Mouse (Mus musculus): ENCODE measurements around the gene 4930452B06Rik. TPM values are rescaled to one million over a fixed set of nuclear protein-coding genes. Genes with fewer than 3 reads are reported as not detected.

The 4930452B06Rik gene
- polyA plus RNA-seq (2014; fragmentation: Nextera tagmentation; extraction: Ambion mirVana) = 4.5 and 5.1 TPM in 2 replicates

GRCm38 (mm10) chr14:8665636-8666411 lies at the start of gene 4930452B06Rik:
Gene 4930452B06Rik, minus strand, starts transcription at chr14:8666240.
- 0 out of 2 replicates have a peak within 1 kb of the TSS, but pooled peaks have one; percentile 41 for H3K27ac ChIP-seq (replicated peaks; ENCODE audit: low read depth, low read length)
- no peaks in the 10 kb centered on the region for H3K9me3 ChIP-seq (ENCODE audit: control insufficient read depth, low read length)
- peak within 1 kb of the TSS; percentile 68 for H3K9ac ChIP-seq (replicated peaks; ENCODE audit: low read length)
- ATAC-seq (ENCODE audit: low FRiP score, low TSS enrichment) (peak; percentile 97), DNase-seq (peak; percentile 94)
- no peaks in the 10 kb centered on the region for H3K36me3 ChIP-seq (ENCODE audit: control insufficient read depth, insufficient read depth, low read length)
- no peaks in the 10 kb centered on the region for H3K27me3 ChIP-seq (ENCODE audit: control insufficient read depth, insufficient read depth, low read length)
- under 1% methylated on average over 45 of the region's 45 CpGs for WGBS
- H3K4me1 ChIP-seq (ENCODE audit: control insufficient read depth, insufficient read depth, low read length) = peaks cover 4% of the 10 kb centered on the region; the same call in 1 of the 2 replicates
- peak within 1 kb of the TSS; percentile 62 for H3K4me3 ChIP-seq (replicated peaks; ENCODE audit: low read depth, low read length)
- peak within 1 kb of the TSS; percentile 73 for H3K4me2 ChIP-seq (ENCODE audit: low read length)

DNA sequence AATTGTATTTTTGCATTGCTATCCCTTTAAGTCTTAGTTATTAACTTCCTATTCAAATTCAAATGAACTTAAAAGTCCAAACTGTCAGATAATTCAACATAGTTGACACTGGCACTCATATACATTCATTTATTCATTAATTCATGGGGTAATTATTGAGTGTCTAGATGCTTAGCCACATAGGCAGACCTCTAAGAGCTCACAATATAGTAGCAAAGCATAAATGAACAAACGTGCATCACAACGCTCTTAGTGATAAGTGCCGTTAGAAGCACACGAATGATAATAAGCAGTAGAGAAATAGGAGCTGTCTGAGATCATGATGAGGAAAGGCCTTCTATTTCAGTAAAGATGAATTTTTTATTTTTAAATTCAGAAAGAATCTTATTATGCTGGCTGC lies 46.6 kb upstream of the 4930452B06Rik start:
- Histone ChIP-seq H3K27ac (replicated peaks; ENCODE audit: low read depth, low read length) (no peak overlapping the region), H3K4me3 (replicated peaks; ENCODE audit: low read depth, low read length) (no peak overlapping the region), H3K4me2 (ENCODE audit: low read length) (no peak overlapping the region), H3K36me3 (ENCODE audit: control insufficient read depth, insufficient read depth, low read length) (no peaks in the 10 kb centered on the region), H3K9ac (replicated peaks; ENCODE audit: low read length) (no peak overlapping the region), H3K4me1 (ENCODE audit: control insufficient read depth, insufficient read depth, low read length) (no peaks in the 10 kb centered on the region), H3K9me3 (ENCODE audit: control insufficient read depth, low read length) (no peaks in the 10 kb centered on the region), H3K27me3 (ENCODE audit: control insufficient read depth, insufficient read depth, low read length) (no peaks in the 10 kb centered on the region)
- ATAC-seq (ENCODE audit: low FRiP score, low TSS enrichment) (no peak), DNase-seq (no peak)
- 59% methylated on average over 4 of the region's 4 CpGs for WGBS

DNA sequence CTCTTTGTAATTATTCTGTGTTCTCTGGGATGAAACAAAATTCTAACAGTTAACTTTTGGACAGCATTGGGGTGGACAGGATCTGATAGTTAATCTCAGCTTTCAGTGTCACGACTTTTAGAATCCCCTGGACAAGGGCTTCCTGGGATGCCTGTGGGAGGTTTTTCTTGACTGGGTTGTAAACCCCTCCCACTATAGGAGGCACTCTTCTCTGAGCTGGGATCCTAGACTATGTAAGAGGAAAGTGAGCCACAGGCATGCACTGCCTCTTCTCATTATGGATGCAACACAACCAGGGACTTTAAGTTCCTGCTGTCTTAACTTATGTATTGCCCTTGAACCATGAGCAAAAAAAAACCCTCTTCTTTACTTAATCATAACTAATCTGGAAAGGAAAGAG lies 23.4 kb upstream of the 4930452B06Rik start:
- Histone ChIP-seq H3K27ac (replicated peaks; ENCODE audit: low read depth, low read length) (no peak overlapping the region), H3K36me3 (ENCODE audit: control insufficient read depth, insufficient read depth, low read length) (no peaks in the 10 kb centered on the region), H3K9ac (replicated peaks; ENCODE audit: low read length) (no peak overlapping the region), H3K4me2 (ENCODE audit: low read length) (no peak overlapping the region), H3K4me1 (ENCODE audit: control insufficient read depth, insufficient read depth, low read length) (no peaks in the 10 kb centered on the region), H3K27me3 (ENCODE audit: control insufficient read depth, insufficient read depth, low read length) (no peaks in the 10 kb centered on the region), H3K4me3 (replicated peaks; ENCODE audit: low read depth, low read length) (no peak overlapping the region), H3K9me3 (ENCODE audit: control insufficient read depth, low read length) (no peaks in the 10 kb centered on the region)
- ATAC-seq (ENCODE audit: low FRiP score, low TSS enrichment) = no peak
- DNase-seq = no peak
- 5% methylated on average over 1 of the region's 1 CpGs for WGBS

GRCm38 (mm10) chr14:8688462-8688861 lies 22.4 kb upstream of the 4930452B06Rik start:
- H3K9me3 ChIP-seq (ENCODE audit: control insufficient read depth, low read length) = no peaks in the 10 kb centered on the region
- H3K4me1 ChIP-seq (ENCODE audit: control insufficient read depth, insufficient read depth, low read length) = no peaks in the 10 kb centered on the region
- no peak overlapping the region for H3K4me2 ChIP-seq (ENCODE audit: low read length)
- no peak overlapping the region for H3K4me3 ChIP-seq (replicated peaks; ENCODE audit: low read depth, low read length)
- ATAC-seq (ENCODE audit: low FRiP score, low TSS enrichment) (no peak), DNase-seq (peak; percentile 12)
- H3K9ac ChIP-seq (replicated peaks; ENCODE audit: low read length) = no peak overlapping the region
- no peaks in the 10 kb centered on the region for H3K27me3 ChIP-seq (ENCODE audit: control insufficient read depth, insufficient read depth, low read length)
- WGBS = 80% methylated on average over 1 of the region's 1 CpGs
- no peaks in the 10 kb centered on the region for H3K36me3 ChIP-seq (ENCODE audit: control insufficient read depth, insufficient read depth, low read length)
- no peak overlapping the region for H3K27ac ChIP-seq (replicated peaks; ENCODE audit: low read depth, low read length)

- 98% methylated on average over 1 of the region's 1 CpGs for WGBS
These were observed 20.1 kb upstream of the 4930452B06Rik start for GRCm38 (mm10) chr14:8686185-8686584.

DNA sequence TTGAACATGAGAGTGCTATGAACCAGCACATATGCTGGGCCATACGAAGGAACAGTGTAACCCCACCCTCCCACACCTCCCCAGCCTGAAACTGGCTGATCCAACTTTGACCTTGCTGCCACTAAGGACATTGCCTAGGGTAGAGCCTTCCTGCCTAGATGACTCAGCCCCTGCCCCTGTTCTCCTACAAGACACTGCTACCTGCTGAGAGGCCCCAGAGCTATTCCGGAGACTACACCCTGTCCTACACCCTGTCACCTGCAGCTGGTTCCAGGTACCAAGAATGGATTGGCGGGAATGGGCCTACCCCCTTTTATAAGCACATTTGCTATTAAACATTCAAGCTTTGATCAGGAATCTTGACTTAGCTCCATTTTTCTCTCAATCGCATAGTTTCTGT lies 13.9 kb upstream of the 4930452B06Rik start:
- ATAC-seq (ENCODE audit: low FRiP score, low TSS enrichment) = no peak
- H3K27ac ChIP-seq (replicated peaks; ENCODE audit: low read depth, low read length) = no peak overlapping the region

More at GRCm38 (mm10) chr14:8686185-8686584, 20.1 kb upstream of the 4930452B06Rik start:
- Histone ChIP-seq H3K36me3 (ENCODE audit: control insufficient read depth, insufficient read depth, low read length) (no peaks in the 10 kb centered on the region), H3K9ac (replicated peaks; ENCODE audit: low read length) (no peak overlapping the region), H3K27me3 (ENCODE audit: control insufficient read depth, insufficient read depth, low read length) (no peaks in the 10 kb centered on the region), H3K4me2 (ENCODE audit: low read length) (no peak overlapping the region), H3K9me3 (ENCODE audit: control insufficient read depth, low read length) (no peaks in the 10 kb centered on the region), H3K4me1 (ENCODE audit: control insufficient read depth, insufficient read depth, low read length) (no peaks in the 10 kb centered on the region), H3K4me3 (replicated peaks; ENCODE audit: low read depth, low read length) (no peak overlapping the region), H3K27ac (replicated peaks; ENCODE audit: low read depth, low read length) (no peak overlapping the region)
- DNase-seq (no peak), ATAC-seq (ENCODE audit: low FRiP score, low TSS enrichment) (no peak)

GRCm38 (mm10) chr14:8660359-8660758 lies 5.7 kb downstream of the 4930452B06Rik start:
- no peak for ATAC-seq (ENCODE audit: low FRiP score, low TSS enrichment)
- no peaks in the 10 kb centered on the region for H3K4me1 ChIP-seq (ENCODE audit: control insufficient read depth, insufficient read depth, low read length)
- no peaks in the 10 kb centered on the region for H3K36me3 ChIP-seq (ENCODE audit: control insufficient read depth, insufficient read depth, low read length)
- H3K4me3 ChIP-seq (replicated peaks; ENCODE audit: low read depth, low read length) = no peak overlapping the region
- no peak for DNase-seq
- no peak overlapping the region for H3K9ac ChIP-seq (replicated peaks; ENCODE audit: low read length)
- H3K27ac ChIP-seq (replicated peaks; ENCODE audit: low read depth, low read length) = no peak overlapping the region
- no peak overlapping the region for H3K4me2 ChIP-seq (ENCODE audit: low read length)
- H3K9me3 ChIP-seq (ENCODE audit: control insufficient read depth, low read length) = no peaks in the 10 kb centered on the region
- no peaks in the 10 kb centered on the region for H3K27me3 ChIP-seq (ENCODE audit: control insufficient read depth, insufficient read depth, low read length)

More for the DNA sequence above, 13.9 kb upstream of the 4930452B06Rik start:
- Histone ChIP-seq H3K4me1 (ENCODE audit: control insufficient read depth, insufficient read depth, low read length) (no peaks in the 10 kb centered on the region), H3K9ac (replicated peaks; ENCODE audit: low read length) (no peak overlapping the region), H3K4me2 (ENCODE audit: low read length) (no peak overlapping the region), H3K4me3 (replicated peaks; ENCODE audit: low read depth, low read length) (no peak overlapping the region), H3K36me3 (ENCODE audit: control insufficient read depth, insufficient read depth, low read length) (no peaks in the 10 kb centered on the region), H3K27me3 (ENCODE audit: control insufficient read depth, insufficient read depth, low read length) (no peaks in the 10 kb centered on the region), H3K9me3 (ENCODE audit: control insufficient read depth, low read length) (no peaks in the 10 kb centered on the region)
- WGBS = 94% methylated on average over 4 of the region's 4 CpGs
- DNase-seq = no peak

- Histone ChIP-seq H3K4me1 (ENCODE audit: control insufficient read depth, insufficient read depth, low read length) (no peaks in the 10 kb centered on the region), H3K27me3 (ENCODE audit: control insufficient read depth, insufficient read depth, low read length) (no peaks in the 10 kb centered on the region), H3K4me2 (ENCODE audit: low read length) (no peak overlapping the region), H3K27ac (replicated peaks; ENCODE audit: low read depth, low read length) (no peak overlapping the region), H3K9ac (replicated peaks; ENCODE audit: low read length) (no peak overlapping the region), H3K4me3 (replicated peaks; ENCODE audit: low read depth, low read length) (no peak overlapping the region), H3K36me3 (ENCODE audit: control insufficient read depth, insufficient read depth, low read length) (no peaks in the 10 kb centered on the region), H3K9me3 (ENCODE audit: control insufficient read depth, low read length) (no peaks in the 10 kb centered on the region)
- peak; percentile 27 for DNase-seq
- 71% methylated on average over 9 of the region's 9 CpGs for WGBS
- ATAC-seq (ENCODE audit: low FRiP score, low TSS enrichment) = no peak
These were observed 24.3 kb downstream of the 4930452B06Rik start for GRCm38 (mm10) chr14:8641650-8642279.

- Histone ChIP-seq H3K9ac (replicated peaks; ENCODE audit: low read length) (no peak overlapping the region), H3K27me3 (ENCODE audit: control insufficient read depth, insufficient read depth, low read length) (no peaks in the 10 kb centered on the region), H3K4me2 (ENCODE audit: low read length) (no peak overlapping the region), H3K36me3 (ENCODE audit: control insufficient read depth, insufficient read depth, low read length) (no peaks in the 10 kb centered on the region), H3K9me3 (ENCODE audit: control insufficient read depth, low read length) (no peaks in the 10 kb centered on the region), H3K27ac (replicated peaks; ENCODE audit: low read depth, low read length) (no peak overlapping the region), H3K4me3 (replicated peaks; ENCODE audit: low read depth, low read length) (no peak overlapping the region), H3K4me1 (ENCODE audit: control insufficient read depth, insufficient read depth, low read length) (no peaks in the 10 kb centered on the region)
- ATAC-seq (ENCODE audit: low FRiP score, low TSS enrichment) = no peak
- 70% methylated on average over 6 of the region's 6 CpGs for WGBS
- no peak for DNase-seq
These were observed 33.8 kb downstream of the 4930452B06Rik start for GRCm38 (mm10) chr14:8632211-8632610.
